Mouse (Mus musculus) stomach, embryonic 15.5 days (tissue): Measurements from ENCODE around the gene Akap8. TPM values are rescaled to one million over a fixed set of nuclear protein-coding genes. Genes with fewer than 3 reads are reported as not detected.
A peak's percentile ranks its signal among the peaks of the same experiment; 100 is the strongest.

Source experiments
- ATAC-seq: fragments of 200-750 bp; cut with Nextera tagmentation; 2 replicates; pipeline ENCODE4 v1.8.0; 2017; ENCODE audit warnings: low read depth, moderate number of reproducible peaks, moderate TSS enrichment; ENCODE audit not compliant: insufficient read depth, low FRiP score
- H3K27ac ChIP-seq: fragments of 300-500 bp; sonication (generic); 2 replicates; pipeline ENCODE4 v1.5.1; 2015; ENCODE audit warnings: mild to moderate bottlenecking, inconsistent platforms
- H3K27me3 ChIP-seq: fragments of 300-500 bp; sonication (generic); replicated peaks from 2 replicates; pipeline ENCODE4 v1.6.1; 2015; ENCODE audit warnings: inconsistent platforms
- H3K36me3 ChIP-seq: fragments of 300-500 bp; sonication (generic); 2 replicates; pipeline ENCODE4 v1.6.1; 2015; ENCODE audit warnings: inconsistent platforms
- H3K4me1 ChIP-seq: fragments of 300-500 bp; sonication (generic); 2 replicates; pipeline ENCODE4 v1.6.1; 2015; ENCODE audit warnings: inconsistent platforms
- H3K4me2 ChIP-seq: fragments of 300-500 bp; sonication (generic); 2 replicates; pipeline ENCODE4 v1.6.1; 2015; ENCODE audit warnings: mild to moderate bottlenecking, inconsistent platforms
- H3K4me3 ChIP-seq: fragments of 300-500 bp; sonication (generic); replicated peaks from 2 replicates; pipeline ENCODE4 v1.5.1; 2015; ENCODE audit warnings: inconsistent platforms
- H3K9ac ChIP-seq: fragments of 300-500 bp; sonication (generic); 2 replicates; pipeline ENCODE4 v1.6.1; 2015; ENCODE audit warnings: inconsistent platforms
- H3K9me3 ChIP-seq: fragments of 300-500 bp; sonication (generic); 2 replicates; pipeline ENCODE4 v1.6.1; 2016; ENCODE audit warnings: inconsistent platforms
- WGBS: fragments of 180-500 bp; shearing (Covaris S2); methylation state at CpG from one replicate; pipeline ENCODE4 v1.1.7; 2015; 5-methylcytosine and 5-hydroxymethylcytosine counted together
- polyA plus RNA-seq: library from polyadenylated mRNA; unstranded; fragments of >200 nt; fragmentation: Nextera tagmentation; extraction: Ambion mirVana; gene quantifications from 2 replicates; pipeline ENCODE4 v1.2.1, GENCODE M21; 2015

Akap8 gene
- polyA plus RNA-seq, 1 experiment from 2014 or later, result 86.1 TPM

DNA sequence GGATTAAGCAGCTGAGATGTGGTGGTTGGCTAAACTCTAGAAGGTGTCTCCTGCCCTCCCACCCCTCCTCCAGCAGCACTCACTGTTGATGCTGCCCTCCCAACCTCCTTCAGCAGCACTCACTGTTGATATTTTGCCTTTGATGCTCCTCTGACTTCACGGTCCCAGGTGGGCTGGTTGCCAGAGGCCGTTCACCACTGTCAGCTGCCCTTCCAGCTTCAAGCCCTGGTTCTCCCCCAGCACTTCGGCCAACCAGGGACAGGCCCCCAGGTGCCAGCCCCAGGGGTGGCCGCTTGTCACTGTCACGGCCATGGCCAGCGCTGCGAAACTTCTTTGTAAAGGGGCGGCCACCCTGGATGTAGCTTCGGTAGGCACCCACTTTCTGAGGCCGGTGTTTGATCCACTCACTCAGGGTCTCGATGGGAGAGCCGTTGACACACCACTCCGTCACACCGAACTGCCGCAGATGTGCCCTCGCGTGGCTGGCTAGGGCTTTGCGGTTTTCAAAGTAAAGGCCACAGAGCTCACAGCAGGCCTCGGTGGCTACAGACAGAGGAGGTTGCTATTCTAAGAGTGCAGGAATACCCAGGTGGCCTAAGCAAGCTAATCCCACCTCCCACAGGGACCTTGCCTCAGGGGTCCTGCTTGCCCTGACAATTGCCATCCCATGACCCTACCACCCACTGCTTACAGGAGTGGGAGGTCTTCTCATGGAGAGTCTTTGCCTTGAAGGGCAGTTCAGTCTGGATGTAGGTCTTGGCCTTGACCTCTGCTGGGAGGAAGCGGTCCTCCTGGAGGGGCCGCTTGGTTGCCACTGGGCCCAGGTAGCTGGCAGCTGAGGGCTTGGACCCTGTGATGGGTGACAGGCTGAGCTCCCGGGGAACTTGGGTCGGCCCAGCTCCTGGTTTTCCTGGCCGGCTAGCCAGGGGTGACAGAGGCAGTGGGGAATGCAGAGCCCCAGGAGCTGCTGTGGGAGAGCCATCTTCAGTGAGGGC, 36.0 kb upstream of the Akap8 start:
- H3K27ac ChIP-seq, result no peak overlapping the region
- no peak overlapping the region for H3K9ac ChIP-seq
- no peak overlapping the region for H3K4me2 ChIP-seq
- H3K27me3 ChIP-seq, result no peaks in the 10 kb centered on the region
- no peak for ATAC-seq
- peaks cover 63% of the 10 kb centered on the region for H3K36me3 ChIP-seq
- 87% methylated on average over 24 of the region's 24 CpGs for WGBS
- no peak overlapping the region for H3K4me3 ChIP-seq
- H3K4me1 ChIP-seq, result peaks cover 5% of the 10 kb centered on the region; the same call in 1 of the 2 replicates
- no peaks in the 10 kb centered on the region for H3K9me3 ChIP-seq

GRCm38 (mm10) chr17:32356281-32356680, 35.2 kb upstream of the Akap8 start:
- H3K4me2 ChIP-seq, result no peak overlapping the region
- no peaks in the 10 kb centered on the region for H3K9me3 ChIP-seq
- no peaks in the 10 kb centered on the region for H3K4me1 ChIP-seq
- 87% methylated on average over 9 of the region's 9 CpGs for WGBS
- H3K27ac ChIP-seq, result no peak overlapping the region
- H3K27me3 ChIP-seq, result no peaks in the 10 kb centered on the region
- no peak overlapping the region for H3K9ac ChIP-seq
- peaks cover 57% of the 10 kb centered on the region for H3K36me3 ChIP-seq
- no peak overlapping the region for H3K4me3 ChIP-seq
- no peak for ATAC-seq

- 94% methylated on average over 6 of the region's 6 CpGs for WGBS
- H3K9me3 ChIP-seq, result no peaks in the 10 kb centered on the region
- no peak for ATAC-seq
Measured at GRCm38 (mm10) chr17:32355031-32355430, 34.0 kb upstream of the Akap8 start.

DNA sequence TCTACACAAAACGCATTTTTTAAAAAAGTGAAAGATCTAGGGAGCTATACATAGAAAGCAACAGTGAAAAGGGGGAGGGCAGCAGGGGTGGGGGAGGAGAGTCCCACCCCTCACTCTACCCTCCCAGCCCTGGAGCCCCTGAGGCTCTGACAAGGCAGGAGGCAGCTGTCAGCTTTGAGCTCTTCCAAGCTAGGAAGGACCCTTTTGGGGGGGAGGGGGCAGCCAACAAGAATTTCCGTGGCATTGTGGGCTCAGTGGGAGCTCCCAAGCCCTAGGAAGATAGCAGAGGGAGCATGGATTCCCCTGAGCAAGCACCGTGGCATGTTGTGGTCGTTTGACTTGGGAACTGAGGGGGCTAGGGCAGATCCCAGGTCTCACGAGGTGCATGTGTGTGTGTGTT, 33.2 kb upstream of the Akap8 start:
- WGBS, result 71% methylated on average over 5 of the region's 5 CpGs
- H3K4me1 ChIP-seq, result peaks cover 7% of the 10 kb centered on the region
- no peak for ATAC-seq

More at GRCm38 (mm10) chr17:32355031-32355430, 34.0 kb upstream of the Akap8 start:
- Histone ChIP-seq H3K4me1 (0 out of 2 replicates have a peak, but pooled peaks cover 4% of the 10 kb centered on the region), H3K27ac (no peak overlapping the region), H3K36me3 (peaks cover 54% of the 10 kb centered on the region), H3K9ac (no peak overlapping the region), H3K4me3 (no peak overlapping the region), H3K4me2 (no peak overlapping the region), H3K27me3 (no peaks in the 10 kb centered on the region)

GRCm38 (mm10) chr17:32353696-32354095, 32.7 kb upstream of the Akap8 start:
- Histone ChIP-seq H3K27ac (no peak overlapping the region), H3K4me1 (peaks cover 12% of the 10 kb centered on the region), H3K9ac (no peak overlapping the region), H3K4me3 (no peak overlapping the region), H3K27me3 (no peaks in the 10 kb centered on the region), H3K4me2 (no peak overlapping the region), H3K36me3 (peaks cover 42% of the 10 kb centered on the region), H3K9me3 (no peaks in the 10 kb centered on the region)
- ATAC-seq, result no peak
- 73% methylated on average over 4 of the region's 4 CpGs for WGBS

More for the DNA sequence above, 33.2 kb upstream of the Akap8 start:
- H3K36me3 ChIP-seq, result peaks cover 47% of the 10 kb centered on the region
- H3K4me3 ChIP-seq, result no peak overlapping the region
- H3K27me3 ChIP-seq, result no peaks in the 10 kb centered on the region
- H3K9ac ChIP-seq, result no peak overlapping the region
- H3K4me2 ChIP-seq, result no peak overlapping the region
- H3K27ac ChIP-seq, result no peak overlapping the region
- no peaks in the 10 kb centered on the region for H3K9me3 ChIP-seq

GRCm38 (mm10) chr17:32351726-32352125, 30.7 kb upstream of the Akap8 start:
- ATAC-seq, result no peak
- peaks cover 14% of the 10 kb centered on the region for H3K4me1 ChIP-seq
- no peaks in the 10 kb centered on the region for H3K27me3 ChIP-seq
- H3K4me2 ChIP-seq, result no peak overlapping the region
- no peak overlapping the region for H3K9ac ChIP-seq
- H3K4me3 ChIP-seq, result no peak overlapping the region
- H3K9me3 ChIP-seq, result no peaks in the 10 kb centered on the region
- H3K36me3 ChIP-seq, result peaks cover 22% of the 10 kb centered on the region
- H3K27ac ChIP-seq, result no peak overlapping the region

GRCm38 (mm10) chr17:32351269-32351668, 30.2 kb upstream of the Akap8 start:
- H3K36me3 ChIP-seq, result peaks cover 18% of the 10 kb centered on the region
- no peak overlapping the region for H3K9ac ChIP-seq
- no peak for ATAC-seq
- peak overlapping the region; percentile 82 for H3K4me2 ChIP-seq
- H3K27me3 ChIP-seq, result no peaks in the 10 kb centered on the region
- 62% methylated on average over 3 of the region's 3 CpGs for WGBS
- peaks cover 14% of the 10 kb centered on the region for H3K4me1 ChIP-seq
- no peaks in the 10 kb centered on the region for H3K9me3 ChIP-seq
- H3K4me3 ChIP-seq, result peak overlapping the region; percentile 94; the same call in 1 of the 2 replicates
- no peak overlapping the region for H3K27ac ChIP-seq

- no peaks in the 10 kb centered on the region for H3K27me3 ChIP-seq
- H3K9ac ChIP-seq, result peak within 1 kb of the TSS; percentile 60
- peak within 1 kb of the TSS; percentile 94 for H3K4me3 ChIP-seq
- peaks cover 13% of the 10 kb centered on the region for H3K36me3 ChIP-seq
- under 1% methylated on average over 37 of the region's 37 CpGs for WGBS
- H3K4me1 ChIP-seq, result peaks cover 14% of the 10 kb centered on the region
- H3K4me2 ChIP-seq, result peak within 1 kb of the TSS; percentile 89
- peak within 1 kb of the TSS; percentile 81 for H3K27ac ChIP-seq
- H3K9me3 ChIP-seq, result no peaks in the 10 kb centered on the region
- peak; percentile 96 for ATAC-seq
Measured at GRCm38 (mm10) chr17:32350382-32350983, 29.4 kb upstream of the Akap8 start, which contains the start of gene Akap8l. TSS of gene Akap8l (minus strand) at chr17:32350607.

DNA sequence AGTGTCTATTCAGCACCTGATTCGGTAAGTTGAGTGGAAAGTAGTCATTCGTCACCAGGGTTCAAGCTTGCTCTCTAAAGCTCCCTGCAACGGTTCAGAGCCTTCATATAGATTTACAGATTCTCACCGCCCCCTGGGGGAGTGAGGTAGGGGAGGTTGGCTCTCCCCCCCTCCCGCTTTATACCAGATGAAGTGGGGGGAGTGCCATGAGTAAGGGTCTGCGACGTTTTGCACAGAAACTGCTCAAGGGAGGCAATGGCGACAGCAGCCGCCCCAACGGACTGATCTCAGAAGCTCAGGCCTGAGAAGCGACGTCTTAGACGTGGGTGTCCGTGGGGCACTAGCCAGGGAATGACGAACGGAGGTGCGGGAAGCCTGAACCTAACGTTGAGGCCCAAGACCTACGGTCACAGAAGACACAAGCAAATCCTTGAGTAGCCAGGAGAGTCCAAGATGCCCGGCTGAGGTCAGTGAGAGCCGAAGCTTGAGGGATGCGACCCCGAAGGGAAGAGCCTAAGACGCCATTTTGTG, 28.9 kb upstream of the Akap8 start:
- WGBS, result under 1% methylated on average over 24 of the region's 24 CpGs
- H3K36me3 ChIP-seq, result peaks cover 9% of the 10 kb centered on the region
- peak overlapping the region; percentile 81 for H3K27ac ChIP-seq
- H3K9me3 ChIP-seq, result no peaks in the 10 kb centered on the region
- peaks cover 14% of the 10 kb centered on the region for H3K4me1 ChIP-seq
- no peaks in the 10 kb centered on the region for H3K27me3 ChIP-seq
- peak overlapping the region; percentile 60 for H3K9ac ChIP-seq
- no peak; the same call in none of the 2 replicates for ATAC-seq
- H3K4me3 ChIP-seq, result peak overlapping the region; percentile 94
- peak overlapping the region; percentile 89 for H3K4me2 ChIP-seq

GRCm38 (mm10) chr17:32349037-32349732, 28.1 kb upstream of the Akap8 start:
- WGBS, result 5% methylated on average over 4 of the region's 4 CpGs
- no peak for ATAC-seq
- H3K36me3 ChIP-seq, result peaks cover 7% of the 10 kb centered on the region
- H3K4me1 ChIP-seq, result peaks cover 14% of the 10 kb centered on the region
- H3K4me3 ChIP-seq, result peak overlapping the region; percentile 94
- H3K27me3 ChIP-seq, result no peaks in the 10 kb centered on the region
- H3K27ac ChIP-seq, result peak overlapping the region; percentile 81; the same call in 1 of the 2 replicates
- H3K4me2 ChIP-seq, result peak overlapping the region; percentile 89
- H3K9ac ChIP-seq, result peak overlapping the region; percentile 60; the same call in 1 of the 2 replicates
- H3K9me3 ChIP-seq, result no peaks in the 10 kb centered on the region

GRCm38 (mm10) chr17:32348406-32348805, 27.4 kb upstream of the Akap8 start:
- peaks cover 5% of the 10 kb centered on the region; the same call in 1 of the 2 replicates for H3K36me3 ChIP-seq
- no peak overlapping the region for H3K4me3 ChIP-seq
- H3K9me3 ChIP-seq, result no peaks in the 10 kb centered on the region
- peak overlapping the region; percentile 89; the same call in 1 of the 2 replicates for H3K4me2 ChIP-seq
- 84% methylated on average over 2 of the region's 2 CpGs for WGBS
- H3K4me1 ChIP-seq, result peaks cover 14% of the 10 kb centered on the region
- ATAC-seq, result no peak
- H3K27ac ChIP-seq, result no peak overlapping the region
- no peak overlapping the region for H3K9ac ChIP-seq
- no peaks in the 10 kb centered on the region for H3K27me3 ChIP-seq
